Mouse (Mus musculus): ENCODE results near the gene Gm10670.
"Not testable (repeated sequence)": the region's sequence is repeated elsewhere in the genome, so short reads cannot be mapped to it uniquely, and the experiment has no call there.

Gm10670 gene

GRCm38 (mm10) chr7:20474825-20475224 lies at the start of gene Gm10670:
Gm10670 (minus strand) TSS chr7:20474925.
- not testable (repeated sequence) for DNase-seq

- DNase-seq, result not testable (repeated sequence)
Measured at GRCm38 (mm10) chr7:20510434-20510833, 35.7 kb upstream of the Gm10670 start, which contains the start of gene Vmn1r103. Vmn1r103 (minus strand) TSS chr7:20510534.

- not testable (repeated sequence) for DNase-seq
Measured at GRCm38 (mm10) chr7:20442493-20442892, 32.2 kb downstream of the Gm10670 start, which contains the start of gene Vmn1r101. Vmn1r101 (minus strand) TSS chr7:20442593.

Data from cerebellum, adult 9-11 months (tissue).